Mouse (Mus musculus) splenic B cell, adult 2 months (primary cell): ENCODE data around the gene Wnt7b.

Source experiments
- DNase-seq: peaks from one replicate; pipeline ENCODE4 v3.0.0-alpha.2; 2011; ENCODE audit warnings: low read depth, low spot score
- H3K27me3 ChIP-seq: 2 replicates; pipeline ENCODE4 v1.6.1; 2012; ENCODE audit warnings: mild to moderate bottlenecking, low read length, moderate library complexity, mixed read lengths; ENCODE audit not compliant: control insufficient read depth, poor library complexity, insufficient read depth, severe bottlenecking
- H3K36me3 ChIP-seq: 2 replicates; pipeline ENCODE4 v1.6.1; 2012; ENCODE audit warnings: mild to moderate bottlenecking, low read length, moderate library complexity, mixed read lengths; ENCODE audit not compliant: control insufficient read depth, poor library complexity, insufficient read depth, severe bottlenecking

The Wnt7b gene

GRCm38 (mm10) chr15:85582356-85582910 is at the start of gene Wnt7b:
Gene Wnt7b, minus strand, starts transcription at chr15:85582473.
- no peak for DNase-seq
- no peaks in the 10 kb centered on the region for H3K27me3 ChIP-seq

GRCm38 (mm10) chr15:85631591-85631990 is 49.3 kb upstream of the Wnt7b start:
- Histone ChIP-seq H3K36me3 (no peaks in the 10 kb centered on the region), H3K27me3 (no peaks in the 10 kb centered on the region)
- DNase-seq: no peak

More at GRCm38 (mm10) chr15:85582356-85582910, at the start of gene Wnt7b:
- H3K36me3 ChIP-seq: no peaks in the 10 kb centered on the region

- no peak for DNase-seq
Observed at GRCm38 (mm10) chr15:85629924-85630545, 47.8 kb upstream of the Wnt7b start.

GRCm38 (mm10) chr15:85625666-85626279 is 43.5 kb upstream of the Wnt7b start:
- DNase-seq: no peak
- Histone ChIP-seq H3K27me3 (no peaks in the 10 kb centered on the region), H3K36me3 (no peaks in the 10 kb centered on the region)

More at GRCm38 (mm10) chr15:85629924-85630545, 47.8 kb upstream of the Wnt7b start:
- H3K36me3 ChIP-seq: no peaks in the 10 kb centered on the region
- no peaks in the 10 kb centered on the region for H3K27me3 ChIP-seq

- no peak for DNase-seq
- Histone ChIP-seq H3K36me3 (no peaks in the 10 kb centered on the region), H3K27me3 (no peaks in the 10 kb centered on the region)
Observed at GRCm38 (mm10) chr15:85622213-85622612, 39.9 kb upstream of the Wnt7b start.

GRCm38 (mm10) chr15:85615537-85616100 is 33.3 kb upstream of the Wnt7b start:
- Histone ChIP-seq H3K36me3 (no peaks in the 10 kb centered on the region), H3K27me3 (no peaks in the 10 kb centered on the region; the same call in 1 of the 2 replicates)
- no peak for DNase-seq

GRCm38 (mm10) chr15:85615075-85615474 is 32.8 kb upstream of the Wnt7b start:
- no peaks in the 10 kb centered on the region; the same call in 1 of the 2 replicates for H3K27me3 ChIP-seq
- no peak for DNase-seq
- H3K36me3 ChIP-seq: no peaks in the 10 kb centered on the region

- DNase-seq: no peak
- no peaks in the 10 kb centered on the region for H3K36me3 ChIP-seq
Observed at GRCm38 (mm10) chr15:85613358-85614266, 31.3 kb upstream of the Wnt7b start.

GRCm38 (mm10) chr15:85612660-85613357 is 30.5 kb upstream of the Wnt7b start:
- no peaks in the 10 kb centered on the region for H3K36me3 ChIP-seq
- no peaks in the 10 kb centered on the region; the same call in 1 of the 2 replicates for H3K27me3 ChIP-seq
- DNase-seq: peak; percentile 75

More at GRCm38 (mm10) chr15:85613358-85614266, 31.3 kb upstream of the Wnt7b start:
- no peaks in the 10 kb centered on the region; the same call in 1 of the 2 replicates for H3K27me3 ChIP-seq

- no peak for DNase-seq
- Histone ChIP-seq H3K27me3 (no peaks in the 10 kb centered on the region; the same call in 1 of the 2 replicates), H3K36me3 (no peaks in the 10 kb centered on the region)
Observed at GRCm38 (mm10) chr15:85611701-85612520, 29.6 kb upstream of the Wnt7b start.

- peak; percentile 83 for DNase-seq
- Histone ChIP-seq H3K36me3 (no peaks in the 10 kb centered on the region), H3K27me3 (no peaks in the 10 kb centered on the region; the same call in 1 of the 2 replicates)
Observed at GRCm38 (mm10) chr15:85610618-85611218, 28.4 kb upstream of the Wnt7b start.

GRCm38 (mm10) chr15:85610120-85610519 is 27.8 kb upstream of the Wnt7b start:
- Histone ChIP-seq H3K36me3 (no peaks in the 10 kb centered on the region), H3K27me3 (no peaks in the 10 kb centered on the region; the same call in 1 of the 2 replicates)
- no peak for DNase-seq
